Mouse (Mus musculus) MEL (cell line): ENCODE data around the gene Sytl3. TPM values are rescaled to one million over a fixed set of nuclear protein-coding genes. Genes with fewer than 3 reads are reported as not detected.
A peak's percentile ranks its signal among the peaks of the same experiment; 100 is the strongest.

Experiments
- DNase-seq: peaks from one replicate; pipeline ENCODE4 v3.0.0; 2011; ENCODE audit warnings: low read depth, low spot score
- H3K27ac ChIP-seq: 2 replicates; pipeline ENCODE4 v1.5.1; 2012; ENCODE audit warnings: low read depth, mild to moderate bottlenecking, control low read depth, low read length, moderate library complexity; ENCODE audit not compliant: control insufficient read depth
- H3K27me3 ChIP-seq, 2 experiments: fragments of 150-350 bp in 1 of 2; sonication (generic) in 1 of 2; 2 replicates each; pipeline ENCODE4 v1.6.1; 2012; ENCODE audit warnings: low read length in 2 of 2, mild to moderate bottlenecking in 2 of 2, improper control_type of control experiment in 1 of 2, moderate library complexity in 1 of 2; ENCODE audit not compliant: insufficient read depth in 2 of 2, control insufficient read depth in 1 of 2
- H3K36me3 ChIP-seq, 2 experiments: 2 replicates each; pipeline ENCODE4 v1.6.1; 2012 to 2014; ENCODE audit warnings: low read length in 2 of 2, improper control_type of control experiment in 1 of 2, inconsistent platforms in 1 of 2, mild to moderate bottlenecking in 1 of 2; ENCODE audit not compliant: insufficient read depth in 2 of 2, control insufficient read depth in 1 of 2
- H3K4me1 ChIP-seq, 2 experiments: fragments of 150-350 bp in 1 of 2; sonication (generic) in 1 of 2; 2 replicates each; pipeline ENCODE4 v1.6.1; 2012; ENCODE audit warnings: low read length in 2 of 2, improper control_type of control experiment in 1 of 2, mild to moderate bottlenecking in 1 of 2; ENCODE audit not compliant: insufficient read depth in 2 of 2, control insufficient read depth in 1 of 2
- H3K4me3 ChIP-seq, 2 experiments: fragments of 150-350 bp in 1 of 2; sonication (generic) in 1 of 2; 2 replicates each; pipeline ENCODE4 v1.5.1; 2012; ENCODE audit warnings: low read depth in 2 of 2, low read length in 2 of 2, mild to moderate bottlenecking in 2 of 2, moderate library complexity in 2 of 2, control low read depth in 1 of 2, improper control_type of control experiment in 1 of 2; ENCODE audit not compliant: control insufficient read depth in 1 of 2, insufficient read depth in 1 of 2
- H3K79me2 ChIP-seq: 2 replicates; pipeline ENCODE4 v1.6.1; 2012; ENCODE audit warnings: mild to moderate bottlenecking, low read length, moderate library complexity; ENCODE audit not compliant: control insufficient read depth, poor library complexity, insufficient read depth
- H3K9ac ChIP-seq: 2 replicates; pipeline ENCODE4 v1.6.1; 2012; ENCODE audit warnings: low read depth, mild to moderate bottlenecking, control low read depth, low read length, moderate library complexity; ENCODE audit not compliant: control insufficient read depth, poor library complexity, severe bottlenecking
- H3K9me3 ChIP-seq: fragments of 150-350 bp; sonication (generic); replicated peaks from 2 replicates; pipeline ENCODE4 v1.6.1; 2012; ENCODE audit warnings: mild to moderate bottlenecking, low read length, improper control_type of control experiment, moderate library complexity; ENCODE audit not compliant: insufficient read depth
- CHD1 ChIP-seq: IDR thresholded peaks from 2 replicates; pipeline ENCODE4 v1.6.1; 2012; ENCODE audit warnings: low read depth, mild to moderate bottlenecking, inconsistent platforms, low read length, improper control_type of control experiment
- E2F4 ChIP-seq: IDR thresholded peaks from 2 replicates; pipeline ENCODE4 v1.6.1; 2011; ENCODE audit warnings: low read depth, low read length, improper control_type of control experiment, borderline replicate concordance
- ELF1 ChIP-seq: IDR thresholded peaks from 2 replicates; pipeline ENCODE4 v1.6.1; 2014; ENCODE audit warnings: low read depth, mild to moderate bottlenecking, inconsistent platforms, low read length, improper control_type of control experiment, moderate library complexity
- EP300 ChIP-seq, 2 experiments: IDR thresholded peaks; 2 replicates each; pipeline ENCODE4 v1.6.1; 2011; ENCODE audit warnings: improper control_type of control experiment in 2 of 2, low read length in 2 of 2, low read depth in 1 of 2, mild to moderate bottlenecking in 1 of 2
- ETS1 ChIP-seq: IDR thresholded peaks from 2 replicates; pipeline ENCODE4 v1.6.1; 2012; ENCODE audit warnings: low read depth, mild to moderate bottlenecking, inconsistent platforms, low read length, improper control_type of control experiment, moderate library complexity
- GATA1 ChIP-seq: IDR thresholded peaks from 2 replicates; pipeline ENCODE4 v1.6.1; 2011; ENCODE audit warnings: low read depth, low read length, improper control_type of control experiment
- MAFK ChIP-seq: IDR thresholded peaks from 2 replicates; pipeline ENCODE4 v1.6.1; 2011; ENCODE audit warnings: low read depth, mild to moderate bottlenecking, low read length, improper control_type of control experiment, borderline replicate concordance
- MAZ ChIP-seq: IDR thresholded peaks from 2 replicates; pipeline ENCODE4 v1.6.1; 2012; ENCODE audit warnings: low read depth, mild to moderate bottlenecking, inconsistent platforms, low read length, improper control_type of control experiment
- MEF2A ChIP-seq: IDR thresholded peaks from 2 replicates; pipeline ENCODE4 v1.6.1; 2014; ENCODE audit warnings: low read depth, mild to moderate bottlenecking, inconsistent platforms, low read length, improper control_type of control experiment; ENCODE audit not compliant: poor library complexity, insufficient replicate concordance, severe bottlenecking; ENCODE audit errors: extremely low read depth
- MXI1 ChIP-seq: IDR thresholded peaks from 2 replicates; pipeline ENCODE4 v1.6.1; 2011; ENCODE audit warnings: mild to moderate bottlenecking, low read depth, low read length, improper control_type of control experiment
- MYC ChIP-seq: IDR thresholded peaks from 2 replicates; pipeline ENCODE4 v1.6.1; 2011; ENCODE audit warnings: low read depth, mild to moderate bottlenecking, low read length, improper control_type of control experiment, moderate library complexity
- NELFE ChIP-seq: IDR thresholded peaks from 2 replicates; pipeline ENCODE4 v1.6.1; 2011; ENCODE audit warnings: low read depth, low read length, improper control_type of control experiment
- NRF1 ChIP-seq: IDR thresholded peaks from 2 replicates; pipeline ENCODE4 v1.6.1; 2014; ENCODE audit warnings: low read depth, mild to moderate bottlenecking, inconsistent platforms, low read length, improper control_type of control experiment, moderate library complexity; ENCODE audit not compliant: poor library complexity, insufficient read depth, severe bottlenecking
- POLR2A ChIP-seq, 2 experiments: IDR thresholded peaks; 2 replicates each; pipeline ENCODE4 v1.6.1; 2011 to 2012; ENCODE audit warnings: low read length in 2 of 2, mild to moderate bottlenecking in 2 of 2, control low read depth in 1 of 2, improper control_type of control experiment in 1 of 2, low read depth in 1 of 2, moderate library complexity in 1 of 2; ENCODE audit not compliant: control insufficient read depth in 1 of 2, insufficient read depth in 1 of 2, poor library complexity in 1 of 2
- POLR2AphosphoS2 ChIP-seq: IDR thresholded peaks from 2 replicates; pipeline ENCODE4 v1.6.1; 2011; ENCODE audit warnings: low read length, improper control_type of control experiment
- POLR2AphosphoS5 ChIP-seq: IDR thresholded peaks from 2 replicates; pipeline ENCODE4 v1.6.1; 2012; ENCODE audit warnings: low read depth, borderline replicate concordance, mild to moderate bottlenecking, inconsistent platforms, low read length, moderate library complexity, mixed read lengths
- RAD21 ChIP-seq: IDR thresholded peaks from 2 replicates; pipeline ENCODE4 v1.6.1; 2011; ENCODE audit warnings: mild to moderate bottlenecking, low read depth, low read length, improper control_type of control experiment
- RCOR1 ChIP-seq: IDR thresholded peaks from 2 replicates; pipeline ENCODE4 v1.6.1; 2012; ENCODE audit warnings: low read depth, mild to moderate bottlenecking, inconsistent platforms, low read length, improper control_type of control experiment
- SIN3A ChIP-seq: IDR thresholded peaks from 2 replicates; pipeline ENCODE4 v1.6.1; 2012; ENCODE audit warnings: low read length, improper control_type of control experiment, inconsistent platforms
- SMC3 ChIP-seq: IDR thresholded peaks from 2 replicates; pipeline ENCODE4 v1.6.1; 2011; ENCODE audit warnings: low read depth, low read length, improper control_type of control experiment
- TAL1 ChIP-seq: IDR thresholded peaks from 2 replicates; pipeline ENCODE4 v1.6.1; 2012; ENCODE audit warnings: mild to moderate bottlenecking, inconsistent platforms, low read length, moderate library complexity, mixed read lengths
- TCF12 ChIP-seq: IDR thresholded peaks from 2 replicates; pipeline ENCODE4 v1.6.1; 2014; ENCODE audit warnings: low read depth, mild to moderate bottlenecking, inconsistent platforms, low read length, improper control_type of control experiment, moderate library complexity
- USF1 ChIP-seq: IDR thresholded peaks from 2 replicates; pipeline ENCODE4 v1.6.1; 2014; ENCODE audit warnings: low read depth, mild to moderate bottlenecking, inconsistent platforms, low read length, improper control_type of control experiment, moderate library complexity
- ZC3H11A ChIP-seq: IDR thresholded peaks from 2 replicates; pipeline ENCODE4 v1.6.1; 2012; ENCODE audit warnings: low read depth, mild to moderate bottlenecking, inconsistent platforms, low read length, improper control_type of control experiment
- ZKSCAN1 ChIP-seq: IDR thresholded peaks from 2 replicates; pipeline ENCODE4 v1.6.1; 2012; ENCODE audit warnings: low read depth, mild to moderate bottlenecking, inconsistent platforms, low read length, improper control_type of control experiment, moderate library complexity
- ZMIZ1 ChIP-seq: IDR thresholded peaks from 2 replicates; pipeline ENCODE4 v1.6.1; 2012; ENCODE audit warnings: low read depth, mild to moderate bottlenecking, inconsistent platforms, low read length, improper control_type of control experiment, moderate library complexity
- ZNF384 ChIP-seq: IDR thresholded peaks from 2 replicates; pipeline ENCODE4 v1.6.1; 2012; ENCODE audit warnings: low read depth, mild to moderate bottlenecking, inconsistent platforms, low read length, improper control_type of control experiment
- polyA plus RNA-seq, 2 experiments: library from polyadenylated mRNA; stranded (reverse) in 1 of 2; unstranded in 1 of 2; fragments of >175 nt in 1 of 2; fragments of >200 nt in 1 of 2; gene quantifications; 2 replicates each; pipeline versions ENCODE4 v1.2.1 to v1.2.4; 2012; ENCODE audit warnings: low replicate concordance in 2 of 2, low read depth in 1 of 2; ENCODE audit not compliant: insufficient read length in 2 of 2, insufficient read depth in 1 of 2, missing spikeins in 1 of 2
- total RNA-seq: library from RNA; depleted of rRNA; stranded (reverse); fragments of 300-350 nt; gene quantifications from 2 replicates; pipeline ENCODE4 v1.2.3, GENCODE M21; 2012

Gene Sytl3
- total and polyA plus RNA-seq, 3 experiments = not detected

- TF ChIP-seq RAD21 (peak; percentile 80), CHD1 (no peak), SIN3A (peak; percentile 91), NRF1 (no peak), RCOR1 (peak; percentile 41; the same call in 1 of the 2 replicates), ZMIZ1 (no peak), USF1 (no peak), ELF1 (peak; percentile 44; the same call in 1 of the 2 replicates), ZC3H11A (peak; percentile 83), MAZ (no peak), MEF2A (no peak), MXI1 (no peak; the same call in 1 of the 2 replicates), ZNF384 (peak; percentile 100), TAL1 (no peak), POLR2AphosphoS5 (no peak), NELFE (no peak), POLR2AphosphoS2 (no peak), EP300 (IDR thresholded peaks at IDR 0.05; ENCODE audit: low read depth in 1 of 2, low read length in 2 of 2) (peak in 1 of 2 experiments; percentile 30; a peak in 1 of 4 replicates), GATA1 (no peak), MYC (peak; percentile 66)
Observed at GRCm38 (mm10) chr17:6778332-6778683, 119.4 kb downstream of the Sytl3 start (continued).

GRCm38 (mm10) chr17:6778771-6779509 is 120.0 kb downstream of the Sytl3 start:
- peak overlapping the region; percentile 74 for H3K27ac ChIP-seq
- H3K79me2 ChIP-seq = peaks cover 45% of the 10 kb centered on the region
- peak overlapping the region; percentile 36 to 64 for H3K4me3 ChIP-seq
- peak overlapping the region; percentile 63 for H3K9ac ChIP-seq
- H3K4me1 ChIP-seq = peaks cover 7% of the 10 kb centered on the region in 2 experiments; a peak in 3 of 4 replicates
- DNase-seq = no peak
- H3K36me3 ChIP-seq = peaks cover 0 to 15% of the 10 kb centered on the region in 2 experiments; a peak in 3 of 4 replicates
- H3K9me3 ChIP-seq = no peaks in the 10 kb centered on the region
- TF ChIP-seq NRF1 = no peak
- TF ChIP-seq NELFE = no peak
- no peak for TF ChIP-seq ZKSCAN1
- TF ChIP-seq MAZ = no peak
- TF ChIP-seq CHD1 = no peak
- no peak for TF ChIP-seq TAL1
- no peak; a peak in 1 of 4 replicates for TF ChIP-seq POLR2A (IDR thresholded peaks at IDR 0.05; ENCODE audit: control insufficient read depth in 1 of 2, insufficient read depth in 1 of 2, low read depth in 1 of 2, low read length in 2 of 2, poor library complexity in 1 of 2)
- no peak for TF ChIP-seq MEF2A
- TF ChIP-seq TCF12 = no peak
- TF ChIP-seq MAFK = no peak
- no peak for TF ChIP-seq E2F4
- TF ChIP-seq ETS1 = no peak
- TF ChIP-seq MYC = no peak
- no peak for TF ChIP-seq SMC3
- TF ChIP-seq, all 39 proteins: peak for 0
- H3K27me3 ChIP-seq = no peaks in the 10 kb centered on the region
